Mouse (Mus musculus) myocyte (in vitro differentiated cells): ENCODE data around the gene Anapc7.

ENCODE experiments used
- CEBPB ChIP-seq: IDR thresholded peaks from 2 replicates; pipeline ENCODE4 v1.6.1; 2011; ENCODE audit warnings: mild to moderate bottlenecking, moderate library complexity; ENCODE audit not compliant: poor library complexity, insufficient read depth, severe bottlenecking
- E2F4 ChIP-seq: IDR thresholded peaks from one replicate; pipeline ENCODE4 v1.6.1; 2011; ENCODE audit warnings: mild to moderate bottlenecking, control low read depth, moderate library complexity; ENCODE audit not compliant: insufficient read depth
- MAX ChIP-seq: IDR thresholded peaks from one replicate; pipeline ENCODE4 v1.6.1; 2011; ENCODE audit warnings: low read depth, mild to moderate bottlenecking, control low read depth
- MYOD1 ChIP-seq, 3 experiments: IDR thresholded peaks; one replicate each; pipeline ENCODE4 v1.6.1; 2011; ENCODE audit warnings: control low read depth in 2 of 3, low read depth in 2 of 3, mild to moderate bottlenecking in 2 of 3, moderate library complexity in 1 of 3; ENCODE audit not compliant: insufficient read length in 2 of 3, control insufficient read depth in 1 of 3
- MYOG ChIP-seq, 3 experiments: IDR thresholded peaks; one replicate each; pipeline ENCODE4 v1.6.1; 2011; ENCODE audit warnings: control low read depth in 2 of 3, low read depth in 2 of 3, mild to moderate bottlenecking in 2 of 3; ENCODE audit not compliant: insufficient read length in 2 of 3, control insufficient read depth in 1 of 3, insufficient read depth in 1 of 3
- POLR2A ChIP-seq: IDR thresholded peaks from one replicate; pipeline ENCODE4 v1.6.1; 2011; ENCODE audit warnings: low read depth, mild to moderate bottlenecking, control low read depth, moderate library complexity; ENCODE audit not compliant: insufficient read length
- SRF ChIP-seq: IDR thresholded peaks from one replicate; pipeline ENCODE4 v1.6.1; 2011; ENCODE audit warnings: low read depth; ENCODE audit not compliant: control insufficient read depth, insufficient read length
- TCF12 ChIP-seq: IDR thresholded peaks from one replicate; pipeline ENCODE4 v1.6.1; 2011; ENCODE audit warnings: mild to moderate bottlenecking, control low read depth; ENCODE audit not compliant: poor library complexity, insufficient read depth, severe bottlenecking
- USF1 ChIP-seq: IDR thresholded peaks from one replicate; pipeline ENCODE4 v1.6.1; 2011; ENCODE audit warnings: low read depth, mild to moderate bottlenecking, control low read depth, moderate library complexity

DNA sequence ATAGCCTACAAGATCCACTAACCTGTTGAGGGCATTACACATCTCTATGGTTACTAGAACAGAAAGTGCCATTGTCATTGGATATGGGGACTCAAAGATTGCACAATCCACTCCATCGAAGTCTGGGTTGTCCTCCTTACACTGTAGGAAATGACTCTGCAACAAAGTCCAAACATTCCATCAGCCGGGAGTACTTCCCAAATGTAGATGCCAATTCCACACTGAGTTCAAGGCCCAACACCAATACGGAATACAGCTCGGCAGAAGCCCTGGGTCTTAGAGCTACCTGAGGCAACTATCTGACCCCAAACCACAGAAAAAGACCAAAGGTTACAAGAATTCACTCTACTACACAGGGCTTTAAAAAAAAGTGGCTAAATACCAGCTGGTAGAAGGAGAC, 36.6 kb downstream of the Anapc7 start:
- TF ChIP-seq USF1 = no peak
- no peak for TF ChIP-seq TCF12
- TF ChIP-seq POLR2A = no peak
- TF ChIP-seq SRF = no peak
- TF ChIP-seq E2F4 = no peak
- TF ChIP-seq MAX = no peak
- TF ChIP-seq CEBPB = no peak
- no peak for TF ChIP-seq MYOD1 (IDR thresholded peaks at IDR 0.05; ENCODE audit: control insufficient read depth in 1 of 3, insufficient read length in 2 of 3, low read depth in 2 of 3)
- no peak for TF ChIP-seq MYOG (IDR thresholded peaks at IDR 0.05; ENCODE audit: control insufficient read depth in 1 of 3, insufficient read depth in 1 of 3, insufficient read length in 2 of 3, low read depth in 2 of 3)
